Mouse (Mus musculus) brain, embryonic 14.5 days (tissue): ENCODE data around the gene Xylt1. TPM values are rescaled to one million over a fixed set of nuclear protein-coding genes. Genes with fewer than 3 reads are reported as not detected.

ENCODE experiments used
- DNase-seq: peaks from one replicate; pipeline ENCODE4 v3.0.0-alpha.2; 2011; ENCODE audit warnings: low read depth
- CTCF ChIP-seq: fragments of 200-500 bp; IDR thresholded peaks from 2 replicates; pipeline ENCODE4 v1.5.1; 2012; ENCODE audit warnings: inconsistent platforms, mild to moderate bottlenecking, moderate library complexity, borderline replicate concordance; ENCODE audit not compliant: insufficient read depth, insufficient read length; ENCODE audit errors: extremely low read depth
- POLR2A ChIP-seq: fragments of 200-500 bp; IDR thresholded peaks from 2 replicates; pipeline ENCODE4 v1.6.1; 2012; ENCODE audit warnings: mild to moderate bottlenecking, inconsistent platforms, borderline replicate concordance; ENCODE audit not compliant: poor library complexity, insufficient read depth, insufficient read length, severe bottlenecking; ENCODE audit errors: extremely low read depth
- polyA plus RNA-seq: library from polyadenylated mRNA; depleted of rRNA; stranded (reverse); fragments of >200 nt; gene quantifications from 2 replicates; pipeline ENCODE4 v1.2.3, GENCODE M21; 2012

The Xylt1 gene
- polyA plus RNA-seq, 1 experiment, result 8.2 TPM

GRCm38 (mm10) chr7:117428690-117429224, 48.0 kb downstream of the Xylt1 start:
- peak; percentile 73 for DNase-seq
- TF ChIP-seq POLR2A (no peak), CTCF (no peak)

GRCm38 (mm10) chr7:117429483-117429882, 48.7 kb downstream of the Xylt1 start:
- DNase-seq, result no peak
- TF ChIP-seq CTCF (no peak), POLR2A (no peak)

GRCm38 (mm10) chr7:117429895-117430294, 49.1 kb downstream of the Xylt1 start:
- TF ChIP-seq CTCF, result no peak
- TF ChIP-seq POLR2A, result no peak
- DNase-seq, result no peak

- no peak for DNase-seq
- TF ChIP-seq CTCF, result no peak
- TF ChIP-seq POLR2A, result no peak
Observed at GRCm38 (mm10) chr7:117430361-117430935, 49.7 kb downstream of the Xylt1 start.

- TF ChIP-seq POLR2A (no peak), CTCF (no peak)
- DNase-seq, result peak; percentile 81
Observed at GRCm38 (mm10) chr7:117433641-117434040, 52.9 kb downstream of the Xylt1 start.

GRCm38 (mm10) chr7:117435091-117435490, 54.3 kb downstream of the Xylt1 start:
- no peak for TF ChIP-seq CTCF
- no peak for TF ChIP-seq POLR2A

GRCm38 (mm10) chr7:117435730-117436441, 55.1 kb downstream of the Xylt1 start:
- no peak for TF ChIP-seq CTCF
- TF ChIP-seq POLR2A, result no peak
- peak; percentile 64 for DNase-seq

More at GRCm38 (mm10) chr7:117435091-117435490, 54.3 kb downstream of the Xylt1 start:
- no peak for DNase-seq

- TF ChIP-seq CTCF (no peak), POLR2A (no peak)
- DNase-seq, result no peak
Observed at GRCm38 (mm10) chr7:117436892-117437291, 56.1 kb downstream of the Xylt1 start.

GRCm38 (mm10) chr7:117440994-117441393, 60.2 kb downstream of the Xylt1 start:
- DNase-seq, result no peak
- TF ChIP-seq CTCF (no peak), POLR2A (no peak)

- no peak for TF ChIP-seq POLR2A
- no peak for TF ChIP-seq CTCF
- DNase-seq, result no peak
Observed at GRCm38 (mm10) chr7:117442639-117443038, 61.9 kb downstream of the Xylt1 start.

- TF ChIP-seq POLR2A (no peak), CTCF (no peak)
- DNase-seq, result no peak
Observed at GRCm38 (mm10) chr7:117443215-117443614, 62.4 kb downstream of the Xylt1 start.

- TF ChIP-seq CTCF (no peak), POLR2A (no peak)
- DNase-seq, result no peak
Observed at GRCm38 (mm10) chr7:117445471-117445870, 64.7 kb downstream of the Xylt1 start.

GRCm38 (mm10) chr7:117449605-117450004, 68.8 kb downstream of the Xylt1 start:
- DNase-seq, result no peak
- no peak for TF ChIP-seq CTCF
- TF ChIP-seq POLR2A, result no peak
